Mouse (Mus musculus): Measurements from ENCODE around the gene Zfp507. TPM values are rescaled to one million over a fixed set of nuclear protein-coding genes. Genes with fewer than 3 reads are reported as not detected.

Gene Zfp507
- polyA plus RNA-seq, 1 experiment from 2014 or later, result 5.2 TPM

- Histone ChIP-seq H3K4me1 (ENCODE audit: control insufficient read depth, low read depth, low read length) (no peaks in the 10 kb centered on the region), H3K27ac (ENCODE audit: low read length) (no peak overlapping the region), H3K9me3 (replicated peaks; ENCODE audit: control insufficient read depth, low read length) (no peaks in the 10 kb centered on the region), H3K36me3 (ENCODE audit: control insufficient read depth, insufficient read depth) (no peaks in the 10 kb centered on the region), H3K4me3 (ENCODE audit: low read depth, low read length) (no peak overlapping the region), H3K9ac (ENCODE audit: low read depth, low read length) (no peak overlapping the region), H3K4me2 (ENCODE audit: low read depth, low read length) (no peak overlapping the region), H3K27me3 (ENCODE audit: control insufficient read depth, insufficient read depth, low read depth, low read length) (no peaks in the 10 kb centered on the region)
- WGBS (ENCODE audit: insufficient replicate concordance), result 73% methylated on average over 14 of the region's 14 CpGs
- no peak for ATAC-seq (ENCODE audit: low read depth)
These were observed 69.3 kb downstream of the Zfp507 start for GRCm38 (mm10) chr7:35733313-35734050.

- Histone ChIP-seq H3K27me3 (ENCODE audit: control insufficient read depth, insufficient read depth, low read depth, low read length) (no peaks in the 10 kb centered on the region), H3K9ac (ENCODE audit: low read depth, low read length) (no peak overlapping the region), H3K4me3 (ENCODE audit: low read depth, low read length) (no peak overlapping the region), H3K36me3 (ENCODE audit: control insufficient read depth, insufficient read depth) (no peaks in the 10 kb centered on the region), H3K9me3 (replicated peaks; ENCODE audit: control insufficient read depth, low read length) (no peaks in the 10 kb centered on the region), H3K4me2 (ENCODE audit: low read depth, low read length) (no peak overlapping the region), H3K4me1 (ENCODE audit: control insufficient read depth, low read depth, low read length) (no peaks in the 10 kb centered on the region), H3K27ac (ENCODE audit: low read length) (no peak overlapping the region)
- WGBS (ENCODE audit: insufficient replicate concordance), result 70% methylated on average over 10 of the region's 10 CpGs
- ATAC-seq (ENCODE audit: low read depth), result no peak
These were observed 70.2 kb downstream of the Zfp507 start for GRCm38 (mm10) chr7:35732585-35733059.

GRCm38 (mm10) chr7:35729621-35730031 is 73.2 kb downstream of the Zfp507 start:
- Histone ChIP-seq H3K27me3 (ENCODE audit: control insufficient read depth, insufficient read depth, low read depth, low read length) (no peaks in the 10 kb centered on the region), H3K4me3 (ENCODE audit: low read depth, low read length) (no peak overlapping the region), H3K4me2 (ENCODE audit: low read depth, low read length) (no peak overlapping the region), H3K9ac (ENCODE audit: low read depth, low read length) (no peak overlapping the region), H3K4me1 (ENCODE audit: control insufficient read depth, low read depth, low read length) (no peaks in the 10 kb centered on the region), H3K36me3 (ENCODE audit: control insufficient read depth, insufficient read depth) (no peaks in the 10 kb centered on the region), H3K9me3 (replicated peaks; ENCODE audit: control insufficient read depth, low read length) (no peaks in the 10 kb centered on the region), H3K27ac (ENCODE audit: low read length) (no peak overlapping the region)
- WGBS (ENCODE audit: insufficient replicate concordance), result 68% methylated on average over 9 of the region's 9 CpGs
- no peak for ATAC-seq (ENCODE audit: low read depth)

- Histone ChIP-seq H3K36me3 (ENCODE audit: control insufficient read depth, insufficient read depth) (no peaks in the 10 kb centered on the region), H3K4me2 (ENCODE audit: low read depth, low read length) (no peak overlapping the region), H3K4me3 (ENCODE audit: low read depth, low read length) (no peak overlapping the region), H3K27ac (ENCODE audit: low read length) (no peak overlapping the region), H3K9me3 (replicated peaks; ENCODE audit: control insufficient read depth, low read length) (no peaks in the 10 kb centered on the region), H3K4me1 (ENCODE audit: control insufficient read depth, low read depth, low read length) (no peaks in the 10 kb centered on the region), H3K27me3 (ENCODE audit: control insufficient read depth, insufficient read depth, low read depth, low read length) (no peaks in the 10 kb centered on the region), H3K9ac (ENCODE audit: low read depth, low read length) (no peak overlapping the region)
- 73% methylated on average over 12 of the region's 12 CpGs for WGBS (ENCODE audit: insufficient replicate concordance)
- ATAC-seq (ENCODE audit: low read depth), result no peak
These were observed 74.4 kb downstream of the Zfp507 start for GRCm38 (mm10) chr7:35728376-35728775.

GRCm38 (mm10) chr7:35723035-35723434 is 79.8 kb downstream of the Zfp507 start:
- H3K9me3 ChIP-seq (replicated peaks; ENCODE audit: control insufficient read depth, low read length), result no peaks in the 10 kb centered on the region
- no peaks in the 10 kb centered on the region; the same call in 1 of the 2 replicates for H3K36me3 ChIP-seq (ENCODE audit: control insufficient read depth, insufficient read depth)
- no peak overlapping the region for H3K4me3 ChIP-seq (ENCODE audit: low read depth, low read length)
- H3K4me1 ChIP-seq (ENCODE audit: control insufficient read depth, low read depth, low read length), result no peaks in the 10 kb centered on the region
- H3K27ac ChIP-seq (ENCODE audit: low read length), result no peak overlapping the region
- no peak overlapping the region for H3K9ac ChIP-seq (ENCODE audit: low read depth, low read length)
- H3K4me2 ChIP-seq (ENCODE audit: low read depth, low read length), result no peak overlapping the region
- WGBS (ENCODE audit: insufficient replicate concordance), result 72% methylated on average over 2 of the region's 2 CpGs
- ATAC-seq (ENCODE audit: low read depth), result no peak
- H3K27me3 ChIP-seq (ENCODE audit: control insufficient read depth, insufficient read depth, low read depth, low read length), result no peaks in the 10 kb centered on the region

Other genes starting within 250 kb of the Zfp507 start
- gene Nudt19, start 246.7 kb downstream of the Zfp507 start, polyA plus RNA-seq (2015; fragmentation: Nextera tagmentation; extraction: Ambion mirVana), result 50.7 and 54.6 TPM in 2 replicates
- 0.04 and 0.06 TPM in 2 replicates for gene Rgs9bp, start 217.4 kb downstream of the Zfp507 start, polyA plus RNA-seq (2015; fragmentation: Nextera tagmentation; extraction: Ambion mirVana)
- gene Ankrd27, start 216.8 kb downstream of the Zfp507 start, polyA plus RNA-seq (2015; fragmentation: Nextera tagmentation; extraction: Ambion mirVana), result 23.3 and 23.9 TPM in 2 replicates
- gene Pdcd5, start 155.5 kb downstream of the Zfp507 start, polyA plus RNA-seq (2015; fragmentation: Nextera tagmentation; extraction: Ambion mirVana), result 109 and 113 TPM in 2 replicates
- 5.3 and 7.8 TPM in 2 replicates for gene Dpy19l3, start 48.5 kb downstream of the Zfp507 start, polyA plus RNA-seq (2015; fragmentation: Nextera tagmentation; extraction: Ambion mirVana)

All from liver, embryonic 16.5 days (tissue).